Mouse (Mus musculus) erythroblast, embryonic 14.5 days (primary cell): ENCODE measurements around the gene Prelp.

ENCODE experiments used
- GATA1 ChIP-seq: IDR thresholded peaks from 2 replicates; pipeline ENCODE4 v1.6.1; 2012; ENCODE audit warnings: low read length, inconsistent platforms, mixed read lengths
- TAL1 ChIP-seq: IDR thresholded peaks from 3 replicates; pipeline ENCODE4 v1.6.1; 2012; ENCODE audit warnings: low read length, inconsistent platforms, mixed read lengths

GRCm38 (mm10) chr1:133871241-133871640 lies 50.0 kb downstream of the Prelp start:
- TF ChIP-seq GATA1 (no peak), TAL1 (no peak)
